Mouse (Mus musculus) liver, adult 2 months (tissue): ENCODE data around the gene Polr3c. TPM values are rescaled to one million over a fixed set of nuclear protein-coding genes. Genes with fewer than 3 reads are reported as not detected.

Experiments used
- DNase-seq: peaks from one replicate; pipeline ENCODE4 v3.0.0-alpha.2; 2011; ENCODE audit warnings: low read depth, low spot score; ENCODE audit errors: extremely low read depth
- H3K27ac ChIP-seq: fragments of 200-500 bp; replicated peaks from 2 replicates; pipeline ENCODE4 v1.5.1; 2012; ENCODE audit warnings: low read depth, mild to moderate bottlenecking, control low read depth, inconsistent platforms, low read length; ENCODE audit not compliant: insufficient read depth
- H3K27me3 ChIP-seq: fragments of 200-500 bp; 2 replicates; pipeline ENCODE4 v1.6.1; 2012; ENCODE audit warnings: mild to moderate bottlenecking, moderate library complexity, low read length, inconsistent platforms; ENCODE audit not compliant: control insufficient read depth, insufficient read depth
- H3K36me3 ChIP-seq: fragments of 200-500 bp; 2 replicates; pipeline ENCODE4 v1.6.1; 2012; ENCODE audit warnings: low read length, inconsistent platforms; ENCODE audit not compliant: control insufficient read depth, insufficient read depth
- H3K4me1 ChIP-seq: fragments of 200-500 bp; 2 replicates; pipeline ENCODE4 v1.6.1; 2011; ENCODE audit warnings: low read length; ENCODE audit not compliant: control insufficient read depth, insufficient read depth
- H3K4me3 ChIP-seq: fragments of 200-500 bp; 2 replicates; pipeline ENCODE4 v1.5.1; 2011; ENCODE audit warnings: low read depth, mild to moderate bottlenecking, control low read depth, low read length, moderate library complexity; ENCODE audit not compliant: insufficient read depth
- H3K79me2 ChIP-seq: fragments of 200-500 bp; 2 replicates; pipeline ENCODE4 v1.6.1; 2012; ENCODE audit warnings: inconsistent platforms, mild to moderate bottlenecking, low read length, moderate library complexity; ENCODE audit not compliant: control insufficient read depth, insufficient read depth
- H3K9ac ChIP-seq: fragments of 200-500 bp; 2 replicates; pipeline ENCODE4 v1.6.1; 2012; ENCODE audit warnings: low read depth, mild to moderate bottlenecking, control low read depth, inconsistent platforms, low read length
- CTCF ChIP-seq: fragments of 200-500 bp; IDR thresholded peaks from 2 replicates; pipeline ENCODE4 v1.5.1; 2011; ENCODE audit warnings: low read depth, low read length, control low read depth
- POLR2A ChIP-seq: fragments of 200-500 bp; IDR thresholded peaks from 2 replicates; pipeline ENCODE4 v1.6.1; 2011; ENCODE audit warnings: low read length, control low read depth; ENCODE audit not compliant: insufficient read depth; ENCODE audit errors: extremely low read depth
- WGBS: fragments of 180-500 bp; shearing (Covaris S2); methylation state at CpG from one replicate; pipeline ENCODE4 v1.1.7; 2018; 5-methylcytosine and 5-hydroxymethylcytosine counted together
- polyA plus RNA-seq: library from polyadenylated mRNA; depleted of rRNA; stranded (reverse); fragments of >200 nt; gene quantifications from 2 replicates; pipeline ENCODE4 v1.2.3, GENCODE M21; 2012
- total RNA-seq: library from RNA; depleted of rRNA; stranded (reverse); fragments of >200 nt; gene quantifications from 2 replicates; pipeline ENCODE4 v1.2.3, GENCODE M21; 2014

Gene Polr3c
- total and polyA plus RNA-seq, 2 experiments = 6.5 to 19.1 TPM

GRCm38 (mm10) chr3:96696766-96697732 is 30.4 kb downstream of the Polr3c start:
- H3K27me3 ChIP-seq = no peaks in the 10 kb centered on the region
- peak overlapping the region; percentile 87 for H3K9ac ChIP-seq
- 1% methylated on average over 82 of the region's 85 CpGs for WGBS
- H3K36me3 ChIP-seq = peaks cover 7% of the 10 kb centered on the region
- TF ChIP-seq POLR2A = 0 out of 2 replicates have a peak, but pooled peaks have one; percentile 48
- no peak for TF ChIP-seq CTCF
- H3K4me3 ChIP-seq = peak overlapping the region; percentile 81
- DNase-seq = peak; percentile 58
- peaks cover 3% of the 10 kb centered on the region for H3K4me1 ChIP-seq
- H3K27ac ChIP-seq = peak overlapping the region; percentile 80
- peaks cover 6% of the 10 kb centered on the region; the same call in 1 of the 2 replicates for H3K79me2 ChIP-seq

GRCm38 (mm10) chr3:96696198-96696765 is 31.1 kb downstream of the Polr3c start, which contains the start of gene Pias3:
Pias3 (plus strand) TSS chr3:96696384.
- Histone ChIP-seq H3K27me3 (no peaks in the 10 kb centered on the region), H3K4me3 (peak within 1 kb of the TSS; percentile 81), H3K27ac (peak within 1 kb of the TSS; percentile 80), H3K36me3 (peaks cover 2% of the 10 kb centered on the region), H3K4me1 (peaks cover 3% of the 10 kb centered on the region), H3K9ac (peak within 1 kb of the TSS; percentile 87), H3K79me2 (peaks cover 6% of the 10 kb centered on the region; the same call in 1 of the 2 replicates)
- no peak for TF ChIP-seq CTCF
- TF ChIP-seq POLR2A = peak; percentile 72
- peak; percentile 66 for DNase-seq
- under 1% methylated on average over 35 of the region's 35 CpGs for WGBS

DNA sequence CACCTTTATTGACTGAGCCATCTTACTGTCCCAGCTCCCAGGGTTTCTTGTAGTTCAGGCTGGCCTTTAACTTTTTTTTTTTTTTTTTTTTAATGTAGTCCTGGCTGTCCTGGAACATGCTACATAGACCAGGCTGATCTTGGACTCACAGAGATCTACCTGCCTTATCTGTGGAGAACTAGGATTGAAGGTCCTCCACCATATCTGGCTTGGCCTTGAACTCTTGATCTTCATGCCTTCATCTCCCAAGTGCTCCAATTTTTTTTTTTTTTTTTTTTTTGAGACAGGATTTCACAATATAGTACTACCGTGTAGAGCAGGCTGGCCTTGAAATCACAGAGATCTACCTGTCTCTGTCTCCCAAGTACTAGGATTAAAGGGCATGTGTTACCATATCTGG is 33.8 kb downstream of the Polr3c start:
- H3K36me3 ChIP-seq = no peaks in the 10 kb centered on the region
- 23% methylated on average over 1 of the region's 1 CpGs for WGBS
- H3K4me1 ChIP-seq = peaks cover 3% of the 10 kb centered on the region
- no peaks in the 10 kb centered on the region for H3K27me3 ChIP-seq
- DNase-seq = no peak
- H3K4me3 ChIP-seq = no peak overlapping the region
- no peak for TF ChIP-seq POLR2A
- TF ChIP-seq CTCF = no peak
- H3K79me2 ChIP-seq = peaks cover 6% of the 10 kb centered on the region; the same call in 1 of the 2 replicates
- no peak overlapping the region for H3K9ac ChIP-seq
- no peak overlapping the region for H3K27ac ChIP-seq

- H3K27me3 ChIP-seq = no peaks in the 10 kb centered on the region
- H3K36me3 ChIP-seq = no peaks in the 10 kb centered on the region
- H3K4me1 ChIP-seq = peaks cover 3% of the 10 kb centered on the region
- DNase-seq = no peak
- WGBS = 53% methylated on average over 3 of the region's 3 CpGs
- H3K4me3 ChIP-seq = no peak overlapping the region
- peaks cover 3% of the 10 kb centered on the region; the same call in 1 of the 2 replicates for H3K79me2 ChIP-seq
- H3K9ac ChIP-seq = no peak overlapping the region
- no peak overlapping the region for H3K27ac ChIP-seq
- TF ChIP-seq POLR2A = no peak
- peak; percentile 32; the same call in 1 of the 2 replicates for TF ChIP-seq CTCF
These were observed 34.9 kb downstream of the Polr3c start for GRCm38 (mm10) chr3:96692506-96692905.

GRCm38 (mm10) chr3:96690298-96690697 is 37.1 kb downstream of the Polr3c start:
- H3K27me3 ChIP-seq = 0 out of 2 replicates have a peak, but pooled peaks cover 3% of the 10 kb centered on the region

More at GRCm38 (mm10) chr3:96690298-96690697, 37.1 kb downstream of the Polr3c start:
- peak; percentile 19 for DNase-seq
- TF ChIP-seq POLR2A = no peak
- TF ChIP-seq CTCF = no peak; the same call in 1 of the 2 replicates
- no peaks in the 10 kb centered on the region for H3K79me2 ChIP-seq
- no peak overlapping the region for H3K9ac ChIP-seq
- no peak overlapping the region for H3K27ac ChIP-seq
- no peak overlapping the region for H3K4me3 ChIP-seq
- no peaks in the 10 kb centered on the region for H3K36me3 ChIP-seq
- 0 out of 2 replicates have a peak, but pooled peaks cover 2% of the 10 kb centered on the region for H3K4me1 ChIP-seq
- WGBS = 58% methylated on average over 3 of the region's 3 CpGs
